ENCODE assay signal across 25 mouse cellular contexts in genomic region chr5:75388699-75389260, GRCm38 (mm10).
A peak's percentile ranks its signal among the peaks of the same experiment; 100 is the strongest.
DNase-seq lines count a peak whose midpoint lies in the region; ATAC-seq and TF ChIP-seq lines count a peak whose summit lies in the region.
"Had no signal": no experiment of that assay in that cellular context is flagged by ENCODE, and none has a peak within 500 bp of the region (broad histone marks: within the 10 kb centered on the region; RNA-seq: fewer than 3 reads in every experiment).

No protein-coding gene starts in this region.

- TF ChIP-seq EP300 in liver, postnatal 0 days (IDR thresholded peaks at IDR 0.05; ENCODE audit: low read depth): no peak

- no peak for DNase-seq in kidney, postnatal 14 days
- peak; percentile 29 for DNase-seq in lung, embryonic 14.5 days
- DNase-seq in lung, adult 2 months: no peak
- DNase-seq in liver, embryonic 13.5 days: no peak
- no peak for DNase-seq in liver, postnatal 0 days
- no peak for DNase-seq in thymus, postnatal 36 days
- DNase-seq in thymus, postnatal 14 days: no peak
- DNase-seq: adrenal gland, postnatal 25 days; B cell, adult 2 months; cerebellum, adult 11-12 months; cerebellum, adult 9-11 months; embryo, embryonic 11 days; gastrocnemius, postnatal 25 days; heart, adult 18-20 months; layer of hippocampus, postnatal 36 days; left cerebral cortex, postnatal 4 days; spleen, adult 18-20 months had no signal

- no peaks in the 10 kb centered on the region for H3K27me3 ChIP-seq in kidney, embryonic 16.5 days (ENCODE audit: insufficient read depth, low read length)
- no peaks in the 10 kb centered on the region for H3K27me3 ChIP-seq in lung, embryonic 14.5 days (ENCODE audit: insufficient read depth, low read length)
- H3K27me3 ChIP-seq in liver, embryonic 13.5 days: no peaks in the 10 kb centered on the region
- no peaks in the 10 kb centered on the region for H3K27me3 ChIP-seq in liver, postnatal 0 days (ENCODE audit: insufficient read depth, low read length)
- H3K27me3 ChIP-seq: embryonic facial prominence, embryonic 12.5 days; lung, embryonic 15.5 days had no signal

- peak; percentile 70 for ATAC-seq in kidney, embryonic 16.5 days (ENCODE audit: low FRiP score, low TSS enrichment)
- no peak for ATAC-seq in lung, embryonic 14.5 days (ENCODE audit: insufficient read depth)
- no peak for ATAC-seq in liver, embryonic 13.5 days (ENCODE audit: low read depth)
- 0 out of 2 replicates have a peak, but pooled peaks have one; percentile 7 for ATAC-seq in liver, postnatal 0 days
- ATAC-seq: forebrain, embryonic 14.5 days; midbrain, embryonic 16.5 days had no signal

- no peak overlapping the region for H3K9ac ChIP-seq in kidney, embryonic 16.5 days (replicated peaks; ENCODE audit: low read length)
- H3K9ac ChIP-seq in lung, embryonic 14.5 days: no peak overlapping the region
- H3K9ac ChIP-seq in liver, embryonic 13.5 days: no peak overlapping the region
- H3K9ac ChIP-seq in liver, postnatal 0 days (replicated peaks): no peak overlapping the region
- H3K9ac ChIP-seq: embryonic facial prominence, embryonic 12.5 days; heart, embryonic 12.5 days; hindbrain, embryonic 14.5 days; lung, embryonic 15.5 days had no signal

- no peak for TF ChIP-seq POLR2A in lung, adult 2 months (IDR thresholded peaks at IDR 0.05; ENCODE audit: borderline replicate concordance, extremely low read depth, low read depth, low read length)

- no peaks in the 10 kb centered on the region for H3K36me3 ChIP-seq in kidney, embryonic 16.5 days (ENCODE audit: insufficient read depth, low read length)
- H3K36me3 ChIP-seq in lung, embryonic 14.5 days (ENCODE audit: insufficient read depth): no peaks in the 10 kb centered on the region
- H3K36me3 ChIP-seq in liver, embryonic 13.5 days: no peaks in the 10 kb centered on the region
- no peaks in the 10 kb centered on the region for H3K36me3 ChIP-seq in liver, postnatal 0 days (replicated peaks; ENCODE audit: insufficient read depth, low read length)
- H3K36me3 ChIP-seq: embryonic facial prominence, embryonic 12.5 days; heart, embryonic 12.5 days; lung, embryonic 15.5 days had no signal

- no peak overlapping the region for H3K4me2 ChIP-seq in kidney, embryonic 16.5 days (replicated peaks; ENCODE audit: low read depth, low read length)
- no peak overlapping the region for H3K4me2 ChIP-seq in lung, embryonic 14.5 days
- H3K4me2 ChIP-seq in liver, embryonic 13.5 days: peak overlapping the region; percentile 55; the same call in 1 of the 2 replicates
- H3K4me2 ChIP-seq in liver, postnatal 0 days (ENCODE audit: low read depth, low read length): 0 out of 2 replicates have a peak overlapping the region, but pooled peaks have one; percentile 56

- H3K9me3 ChIP-seq in kidney, embryonic 16.5 days (ENCODE audit: low read length): no peaks in the 10 kb centered on the region
- H3K9me3 ChIP-seq in lung, embryonic 14.5 days (ENCODE audit: low read depth, low read length): no peaks in the 10 kb centered on the region
- H3K9me3 ChIP-seq in liver, embryonic 13.5 days (replicated peaks): no peaks in the 10 kb centered on the region
- no peaks in the 10 kb centered on the region for H3K9me3 ChIP-seq in liver, postnatal 0 days (ENCODE audit: low read length)
- H3K9me3 ChIP-seq: embryonic facial prominence, embryonic 12.5 days; heart, embryonic 12.5 days; lung, embryonic 15.5 days had no signal

- H3K4me3 ChIP-seq in kidney, embryonic 16.5 days (ENCODE audit: low read length): no peak overlapping the region
- H3K4me3 ChIP-seq in lung, embryonic 14.5 days (ENCODE audit: low read depth, low read length): no peak overlapping the region
- H3K4me3 ChIP-seq in lung, adult 2 months (replicated peaks; ENCODE audit: extremely low read depth, low read depth, low read length): no peak overlapping the region
- H3K4me3 ChIP-seq in liver, embryonic 13.5 days (replicated peaks): no peak overlapping the region
- H3K4me3 ChIP-seq in liver, postnatal 0 days (ENCODE audit: low read depth, low read length): no peak overlapping the region
- H3K4me3 ChIP-seq: embryonic facial prominence, embryonic 12.5 days; heart, embryonic 12.5 days; lung, embryonic 15.5 days had no signal

- peaks cover 11% of the 10 kb centered on the region for H3K4me1 ChIP-seq in kidney, embryonic 16.5 days (ENCODE audit: insufficient read depth, low read length)
- no peaks in the 10 kb centered on the region for H3K4me1 ChIP-seq in lung, embryonic 14.5 days (ENCODE audit: insufficient read depth)
- H3K4me1 ChIP-seq in lung, adult 2 months (ENCODE audit: control insufficient read depth, insufficient read depth, low read length): no peaks in the 10 kb centered on the region
- peaks cover 26% of the 10 kb centered on the region for H3K4me1 ChIP-seq in liver, embryonic 13.5 days (replicated peaks)
- 0 out of 2 replicates have a peak, but pooled peaks cover 3% of the 10 kb centered on the region for H3K4me1 ChIP-seq in liver, postnatal 0 days (ENCODE audit: insufficient read depth)
- H3K4me1 ChIP-seq: embryonic facial prominence, embryonic 12.5 days; lung, embryonic 15.5 days had no signal

- TF ChIP-seq CTCF in lung, embryonic 14.5 days (IDR thresholded peaks at IDR 0.05; ENCODE audit: low read depth): no peak
- no peak for TF ChIP-seq CTCF in lung, adult 2 months (IDR thresholded peaks at IDR 0.05; ENCODE audit: insufficient read depth, low read length)
- TF ChIP-seq CTCF in liver, postnatal 0 days (IDR thresholded peaks at IDR 0.05; ENCODE audit: low read depth): no peak

- WGBS in kidney, embryonic 16.5 days: 53% methylated on average over 7 of the region's 7 CpGs
- WGBS in lung, embryonic 14.5 days: 57% methylated on average over 7 of the region's 7 CpGs
- 80% methylated on average over 7 of the region's 7 CpGs for WGBS in lung, adult 2 months
- WGBS in liver, embryonic 13.5 days (ENCODE audit: insufficient replicate concordance): 64% methylated on average over 7 of the region's 7 CpGs
- 82% methylated on average over 7 of the region's 7 CpGs for WGBS in liver, postnatal 0 days (ENCODE audit: insufficient replicate concordance)

- no peak overlapping the region for H3K27ac ChIP-seq in kidney, embryonic 16.5 days (ENCODE audit: low read length)
- H3K27ac ChIP-seq in lung, embryonic 14.5 days (ENCODE audit: low read depth): no peak overlapping the region
- no peak overlapping the region for H3K27ac ChIP-seq in liver, embryonic 13.5 days
- no peak overlapping the region for H3K27ac ChIP-seq in liver, postnatal 0 days (ENCODE audit: low read depth)
- H3K27ac ChIP-seq: embryonic facial prominence, embryonic 12.5 days; hindbrain, embryonic 14.5 days; lung, embryonic 15.5 days; macrophage had no signal

Comparison
In these comparisons a context has a peak if more than half of its experiments do, and no peak if none do; other contexts are left out.
1. ATAC-seq: peak in kidney, embryonic 16.5 days (single experiment) and liver, postnatal 0 days (single experiment); none in lung, embryonic 14.5 days (single experiment) and liver, embryonic 13.5 days (single experiment).
2. H3K4me2 ChIP-seq: peak in liver, embryonic 13.5 days (single experiment) and liver, postnatal 0 days (single experiment); none in kidney, embryonic 16.5 days (single experiment) and lung, embryonic 14.5 days (single experiment).